Mouse (Mus musculus) retina, embryonic 14.5 days (tissue): Measurements from ENCODE around the gene Prpf38b.

ENCODE experiments used
- DNase-seq: peaks from one replicate; pipeline ENCODE4 v3.0.0-alpha.2; 2015; ENCODE audit warnings: low spot score

Prpf38b gene

DNA sequence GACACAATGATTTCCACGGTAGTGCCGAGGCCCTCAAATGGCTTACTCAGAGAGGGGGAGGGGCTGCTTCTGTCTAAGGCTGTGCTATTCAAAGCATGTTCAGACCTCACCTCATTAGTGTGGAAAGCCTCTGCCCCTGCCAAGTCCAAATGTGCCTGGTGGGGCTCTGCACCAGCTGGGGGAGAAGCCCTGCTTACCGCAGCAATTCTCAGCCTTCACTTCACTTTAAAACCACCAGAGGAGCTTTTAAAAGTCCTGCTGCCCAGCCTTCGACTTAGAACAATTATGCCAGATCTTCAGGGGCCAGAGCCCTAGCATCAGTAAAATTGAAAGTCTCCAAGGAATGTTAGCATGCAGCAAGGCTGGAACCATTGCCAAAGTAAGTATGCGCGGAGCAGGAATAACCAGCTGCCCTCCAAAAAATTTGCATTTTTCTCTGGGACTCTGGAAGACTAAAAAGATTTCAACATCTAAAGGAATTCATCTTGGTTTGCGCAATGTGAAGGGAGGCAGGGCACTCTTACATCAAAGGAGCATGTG, 53.2 kb downstream of the Prpf38b start:
- peak; percentile 72 for DNase-seq

DNA sequence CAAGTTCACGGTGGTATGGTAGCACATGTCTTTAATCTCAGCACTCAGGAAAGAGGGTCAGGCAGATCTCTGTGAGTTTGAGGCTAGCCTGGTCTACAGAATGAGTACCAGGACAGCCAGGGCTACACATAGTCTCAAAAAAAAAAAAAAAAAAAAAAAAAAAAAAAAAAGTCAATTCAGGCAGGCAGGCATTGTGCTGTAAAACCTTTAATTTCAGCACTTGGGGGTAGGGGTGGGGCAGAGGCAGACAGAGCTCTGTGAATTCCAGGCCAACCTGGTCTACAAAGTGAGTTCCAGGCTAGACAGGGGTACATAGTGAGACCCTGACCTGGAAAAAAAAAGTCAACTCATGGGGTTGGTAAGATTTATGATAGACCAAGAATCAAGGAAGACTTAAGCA, 53.8 kb downstream of the Prpf38b start:
- DNase-seq: no peak

DNA sequence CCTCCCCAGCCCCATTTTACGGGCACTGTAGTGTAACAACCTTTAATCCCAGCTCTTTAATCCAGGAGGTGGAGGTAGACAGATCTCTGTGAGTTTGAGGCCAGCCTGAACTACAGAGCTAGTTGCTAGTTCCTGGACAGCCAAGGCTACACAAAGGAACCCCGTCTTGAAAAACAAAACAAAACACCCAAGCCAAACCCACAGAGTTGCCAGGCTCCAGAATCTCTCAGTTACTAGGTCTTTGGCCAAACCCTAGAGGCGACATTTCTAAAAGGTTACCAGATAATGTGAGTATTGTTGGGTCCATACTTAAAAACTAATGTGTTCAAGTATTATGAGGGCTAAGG, 54.4 kb downstream of the Prpf38b start:
- no peak for DNase-seq

DNA sequence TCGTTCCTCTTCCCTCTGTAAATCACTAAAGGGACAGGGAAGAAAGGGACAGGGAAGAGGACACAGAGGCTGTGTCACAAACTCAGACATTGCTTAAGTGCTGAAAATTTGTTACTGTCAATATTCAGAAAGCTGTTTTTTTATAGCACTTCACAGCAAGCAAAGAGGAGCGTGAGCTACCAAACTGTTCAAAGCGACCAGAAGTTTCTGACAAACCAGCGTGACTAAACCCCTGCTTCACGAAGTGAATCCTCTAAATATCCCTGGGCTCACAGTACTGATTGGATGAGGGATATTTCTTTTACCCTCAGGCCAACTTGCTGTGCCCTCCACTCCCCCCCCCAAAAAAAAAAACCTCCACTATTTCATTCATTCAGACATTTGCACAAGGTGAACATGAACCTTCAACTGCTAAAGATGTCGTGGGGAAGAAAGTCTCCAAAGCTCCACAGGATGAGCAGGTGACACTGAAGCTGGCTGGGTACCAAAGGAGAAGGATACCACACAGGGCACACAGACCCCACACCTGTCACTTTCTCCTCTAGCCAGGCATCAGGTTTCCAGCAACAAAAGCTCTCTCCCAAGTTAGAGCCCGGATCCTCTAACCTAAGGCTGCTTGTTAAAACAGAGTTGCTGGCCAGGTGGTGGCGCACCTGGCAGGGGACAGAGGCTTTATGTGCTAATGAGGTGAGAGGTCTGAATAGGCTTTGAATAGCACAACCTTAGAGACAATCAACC, 55.0 kb downstream of the Prpf38b start:
- DNase-seq: peak; percentile 23

DNA sequence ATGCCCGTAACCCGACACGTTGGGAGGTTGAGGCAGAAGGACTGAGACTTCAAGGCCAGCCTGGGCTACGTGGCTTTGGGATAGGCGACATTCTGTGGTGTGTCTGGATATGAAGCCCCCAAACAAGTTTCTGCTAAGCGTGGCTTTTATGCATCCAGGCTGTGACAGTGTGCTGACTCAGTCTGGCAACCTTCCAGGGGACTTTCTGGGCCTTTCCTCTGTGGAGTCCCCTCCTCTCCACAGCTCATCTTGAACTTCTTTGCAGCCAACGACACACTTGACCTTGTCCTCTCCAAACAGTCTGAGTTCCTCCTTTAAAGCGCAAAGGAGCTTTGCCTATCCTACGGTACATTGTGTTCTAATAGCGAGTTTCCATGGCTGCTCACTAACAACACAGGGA, 55.7 kb downstream of the Prpf38b start:
- DNase-seq: no peak

DNA sequence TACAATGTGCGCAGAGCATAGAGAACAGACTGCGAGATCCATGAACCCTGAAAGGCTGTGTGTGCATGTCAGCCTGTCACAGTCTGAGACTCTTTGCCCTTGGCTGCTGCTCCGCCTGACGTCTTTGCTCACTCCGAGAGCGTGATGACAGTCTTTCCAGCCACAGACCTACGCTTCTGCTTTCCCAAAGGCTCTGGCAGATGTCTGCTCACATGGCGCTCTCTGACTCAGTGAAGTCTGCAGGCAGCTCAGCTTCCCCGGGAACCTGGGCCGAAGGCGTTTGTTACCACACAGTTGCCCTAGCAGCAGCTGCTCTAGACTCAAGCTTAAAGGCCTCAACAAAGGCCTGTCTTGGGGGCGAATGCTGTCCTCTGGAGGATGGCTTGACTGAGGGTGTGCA, 56.2 kb downstream of the Prpf38b start:
- peak; percentile 25 for DNase-seq

DNA sequence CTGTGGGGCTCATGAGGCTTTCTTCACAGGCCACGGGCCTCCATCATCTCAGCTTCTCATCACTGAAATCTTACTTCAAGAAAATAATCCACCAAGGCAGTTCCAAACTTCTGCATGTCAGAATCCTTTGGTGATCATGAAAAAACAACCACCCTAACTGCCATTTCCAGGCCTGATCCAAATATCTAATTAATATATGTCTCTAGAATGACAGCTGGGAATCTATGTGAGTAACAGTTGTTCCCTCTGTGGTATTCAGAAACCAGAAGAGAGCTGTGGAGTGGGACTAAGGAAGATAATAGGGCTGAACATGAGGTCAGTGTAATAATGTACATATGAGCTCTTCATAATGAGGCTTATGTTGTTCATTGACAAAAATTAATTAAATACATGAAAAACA, 58.3 kb downstream of the Prpf38b start:
- DNase-seq: no peak
